Mouse (Mus musculus) forebrain, embryonic 11.5 days (tissue): Measurements from ENCODE around the gene Spata22. TPM values are rescaled to one million over a fixed set of nuclear protein-coding genes. Genes with fewer than 3 reads are reported as not detected.

Source experiments
- ATAC-seq: fragments of 200-750 bp; cut with Nextera tagmentation; replicated peaks from 2 replicates; pipeline ENCODE4 v1.8.0; 2017; ENCODE audit warnings: moderate TSS enrichment; ENCODE audit not compliant: low FRiP score
- DNase-seq: peaks from one replicate; pipeline ENCODE4 v3.0.0-alpha.2; 2017; ENCODE audit warnings: low spot score
- H3K27ac ChIP-seq: fragments of 300-500 bp; sonication (generic); 2 replicates; pipeline ENCODE4 v1.5.1; 2014; ENCODE audit warnings: low read depth, low read length
- H3K27me3 ChIP-seq: fragments of 300-500 bp; sonication (generic); 2 replicates; pipeline ENCODE4 v1.6.1; 2014; ENCODE audit warnings: mild to moderate bottlenecking, low read length, mixed read lengths; ENCODE audit not compliant: control insufficient read depth, insufficient read depth
- H3K36me3 ChIP-seq: fragments of 300-500 bp; sonication (generic); 2 replicates; pipeline ENCODE4 v1.6.1; 2014; ENCODE audit warnings: mild to moderate bottlenecking, low read length, moderate library complexity, mixed read lengths; ENCODE audit not compliant: control insufficient read depth, insufficient read depth
- H3K4me1 ChIP-seq: fragments of 300-500 bp; sonication (generic); replicated peaks from 2 replicates; pipeline ENCODE4 v1.6.1; 2014; ENCODE audit warnings: low read length, mixed read lengths; ENCODE audit not compliant: control insufficient read depth, insufficient read depth
- H3K4me2 ChIP-seq: fragments of 300-500 bp; sonication (generic); 2 replicates; pipeline ENCODE4 v1.6.1; 2014; ENCODE audit warnings: low read depth, mild to moderate bottlenecking, low read length, moderate library complexity, mixed read lengths; ENCODE audit not compliant: severe bottlenecking
- H3K4me3 ChIP-seq: fragments of 300-500 bp; sonication (generic); 2 replicates; pipeline ENCODE4 v1.5.1; 2014; ENCODE audit warnings: low read depth, low read length
- H3K9ac ChIP-seq: fragments of 300-500 bp; sonication (generic); 2 replicates; pipeline ENCODE4 v1.6.1; 2014; ENCODE audit warnings: low read length
- H3K9me3 ChIP-seq: fragments of 300-500 bp; sonication (generic); 2 replicates; pipeline ENCODE4 v1.6.1; 2016; ENCODE audit warnings: low read length, mixed read lengths; ENCODE audit not compliant: control insufficient read depth
- WGBS: fragments of 180-500 bp; shearing (Covaris S2); extraction: QIAGEN DNeasy Blood & Tissue Kit; methylation state at CpG from one replicate; pipeline ENCODE4 v1.1.7; 2014; 5-methylcytosine and 5-hydroxymethylcytosine counted together
- polyA plus RNA-seq: library from polyadenylated mRNA; unstranded; fragments of >200 nt; fragmentation: Nextera tagmentation; extraction: Ambion mirVana; gene quantifications from 2 replicates; pipeline ENCODE4 v1.2.1, GENCODE M21; 2014

Spata22 gene
- polyA plus RNA-seq, result not detected in 2 replicates

GRCm38 (mm10) chr11:73329442-73329841, at the start of gene Spata22, which contains the start of the genes Aspa and Gm49340:
Gene Spata22 (plus strand): TSS chr11:73329741.
Gene Aspa (minus strand): TSS chr11:73329596.
Gene Gm49340 (plus strand): TSS chr11:73329741.
- H3K36me3 ChIP-seq, result no peaks in the 10 kb centered on the region
- no peak within 1 kb of the TSS for H3K27ac ChIP-seq
- 82% methylated on average over 27 of the region's 27 CpGs for WGBS
- no peak within 1 kb of the TSS for H3K4me2 ChIP-seq
- H3K9ac ChIP-seq, result no peak within 1 kb of the TSS
- no peaks in the 10 kb centered on the region for H3K4me1 ChIP-seq
- H3K4me3 ChIP-seq, result no peak within 1 kb of the TSS
- H3K9me3 ChIP-seq, result no peaks in the 10 kb centered on the region; the same call in 1 of the 2 replicates
- no peaks in the 10 kb centered on the region for H3K27me3 ChIP-seq
- DNase-seq (no peak), ATAC-seq (no peak)

GRCm38 (mm10) chr11:73280710-73281109, 48.8 kb upstream of the Spata22 start:
- ATAC-seq (no peak), DNase-seq (no peak)
- H3K4me2 ChIP-seq, result no peak overlapping the region
- H3K27me3 ChIP-seq, result no peaks in the 10 kb centered on the region
- WGBS, result 79% methylated on average over 5 of the region's 5 CpGs
- no peaks in the 10 kb centered on the region for H3K36me3 ChIP-seq
- H3K4me3 ChIP-seq, result no peak overlapping the region
- no peak overlapping the region for H3K9ac ChIP-seq
- no peaks in the 10 kb centered on the region for H3K9me3 ChIP-seq
- no peak overlapping the region for H3K27ac ChIP-seq
- H3K4me1 ChIP-seq, result no peaks in the 10 kb centered on the region

- peak overlapping the region; percentile 23 for H3K4me3 ChIP-seq
- peak; percentile 61 for ATAC-seq
- no peaks in the 10 kb centered on the region for H3K27me3 ChIP-seq
- no peak overlapping the region for H3K27ac ChIP-seq
- no peaks in the 10 kb centered on the region for H3K4me1 ChIP-seq
- no peaks in the 10 kb centered on the region for H3K9me3 ChIP-seq
- 7% methylated on average over 16 of the region's 16 CpGs for WGBS
- H3K36me3 ChIP-seq, result no peaks in the 10 kb centered on the region
- H3K9ac ChIP-seq, result 0 out of 2 replicates have a peak overlapping the region, but pooled peaks have one; percentile 41
- peak overlapping the region; percentile 48 for H3K4me2 ChIP-seq
- peak; percentile 71 for DNase-seq
These were observed 48.0 kb upstream of the Spata22 start for GRCm38 (mm10) chr11:73281528-73282027.

- no peaks in the 10 kb centered on the region for H3K36me3 ChIP-seq
- DNase-seq, result no peak
- no peaks in the 10 kb centered on the region for H3K9me3 ChIP-seq
- H3K27ac ChIP-seq, result no peak overlapping the region
- no peaks in the 10 kb centered on the region for H3K27me3 ChIP-seq
- 81% methylated on average over 9 of the region's 9 CpGs for WGBS
- no peak overlapping the region for H3K4me3 ChIP-seq
- no peak overlapping the region for H3K4me2 ChIP-seq
- H3K4me1 ChIP-seq, result no peaks in the 10 kb centered on the region
- ATAC-seq, result no peak
- H3K9ac ChIP-seq, result no peak overlapping the region
These were observed 46.2 kb upstream of the Spata22 start for GRCm38 (mm10) chr11:73283369-73283768.

DNA sequence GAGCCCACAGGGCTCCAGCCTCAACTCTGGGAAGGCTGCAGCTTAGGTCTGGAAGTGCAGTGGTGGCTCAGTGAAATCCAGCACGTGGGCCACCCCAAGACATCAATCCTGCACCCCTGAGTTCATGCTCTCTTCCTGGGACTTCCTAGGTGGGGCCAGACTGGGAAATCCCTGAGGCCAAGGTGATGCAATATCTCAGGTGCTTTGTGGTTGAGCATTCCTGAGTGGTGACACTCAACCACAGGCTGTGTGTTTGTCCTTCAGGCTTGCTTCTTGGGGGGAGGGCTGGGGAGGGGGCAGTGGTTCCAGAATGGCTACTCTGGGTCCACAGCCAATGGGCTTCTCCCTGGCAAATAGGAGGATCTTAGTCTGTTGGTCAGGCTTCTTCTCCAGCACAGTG, 45.6 kb upstream of the Spata22 start:
- no peak for ATAC-seq
- Histone ChIP-seq H3K4me3 (no peak overlapping the region), H3K27ac (no peak overlapping the region), H3K36me3 (no peaks in the 10 kb centered on the region), H3K9me3 (no peaks in the 10 kb centered on the region), H3K4me1 (no peaks in the 10 kb centered on the region), H3K4me2 (no peak overlapping the region), H3K27me3 (no peaks in the 10 kb centered on the region), H3K9ac (no peak overlapping the region)
- DNase-seq, result no peak
- WGBS, result 50% methylated on average over 1 of the region's 1 CpGs

GRCm38 (mm10) chr11:73284351-73284750, 45.2 kb upstream of the Spata22 start:
- no peak overlapping the region for H3K9ac ChIP-seq
- no peaks in the 10 kb centered on the region for H3K9me3 ChIP-seq
- DNase-seq (no peak), ATAC-seq (no peak)
- H3K4me2 ChIP-seq, result no peak overlapping the region
- H3K27ac ChIP-seq, result no peak overlapping the region
- H3K36me3 ChIP-seq, result no peaks in the 10 kb centered on the region
- H3K27me3 ChIP-seq, result no peaks in the 10 kb centered on the region
- no peak overlapping the region for H3K4me3 ChIP-seq
- no peaks in the 10 kb centered on the region for H3K4me1 ChIP-seq

DNA sequence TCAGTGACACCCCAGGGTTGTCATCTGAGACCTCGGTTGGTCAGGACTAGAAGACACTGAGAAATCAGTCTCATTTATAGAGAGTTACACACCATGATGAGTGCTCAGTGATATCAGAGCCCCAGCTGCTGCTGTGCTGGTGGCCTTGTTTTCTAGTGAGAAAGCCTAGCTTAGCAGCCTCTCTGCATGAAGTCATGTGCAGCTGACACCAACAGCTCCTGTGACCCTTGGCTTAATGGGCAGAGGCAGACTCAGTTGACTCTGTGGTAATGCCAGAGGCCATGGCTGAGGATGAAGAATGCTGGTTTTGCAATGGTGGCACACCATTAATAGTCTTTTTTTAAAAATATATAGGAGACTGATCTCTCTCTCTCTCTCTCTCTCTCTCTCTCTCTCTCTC, 39.9 kb upstream of the Spata22 start:
- H3K9ac ChIP-seq, result no peak overlapping the region
- no peaks in the 10 kb centered on the region for H3K4me1 ChIP-seq
- WGBS, result 80% methylated on average over 1 of the region's 1 CpGs
- no peaks in the 10 kb centered on the region for H3K36me3 ChIP-seq
- ATAC-seq (no peak), DNase-seq (no peak)
- H3K27me3 ChIP-seq, result no peaks in the 10 kb centered on the region
- no peak overlapping the region for H3K4me2 ChIP-seq
- no peak overlapping the region for H3K4me3 ChIP-seq
- no peak overlapping the region for H3K27ac ChIP-seq
- H3K9me3 ChIP-seq, result no peaks in the 10 kb centered on the region

- Histone ChIP-seq H3K4me1 (no peaks in the 10 kb centered on the region), H3K4me2 (no peak overlapping the region), H3K27ac (no peak overlapping the region), H3K27me3 (no peaks in the 10 kb centered on the region), H3K36me3 (no peaks in the 10 kb centered on the region), H3K4me3 (no peak overlapping the region), H3K9me3 (no peaks in the 10 kb centered on the region), H3K9ac (no peak overlapping the region)
- DNase-seq, result no peak
- ATAC-seq, result no peak
- WGBS, result 19% methylated on average over 2 of the region's 2 CpGs
These were observed 26.4 kb upstream of the Spata22 start for GRCm38 (mm10) chr11:73303123-73303522.

DNA sequence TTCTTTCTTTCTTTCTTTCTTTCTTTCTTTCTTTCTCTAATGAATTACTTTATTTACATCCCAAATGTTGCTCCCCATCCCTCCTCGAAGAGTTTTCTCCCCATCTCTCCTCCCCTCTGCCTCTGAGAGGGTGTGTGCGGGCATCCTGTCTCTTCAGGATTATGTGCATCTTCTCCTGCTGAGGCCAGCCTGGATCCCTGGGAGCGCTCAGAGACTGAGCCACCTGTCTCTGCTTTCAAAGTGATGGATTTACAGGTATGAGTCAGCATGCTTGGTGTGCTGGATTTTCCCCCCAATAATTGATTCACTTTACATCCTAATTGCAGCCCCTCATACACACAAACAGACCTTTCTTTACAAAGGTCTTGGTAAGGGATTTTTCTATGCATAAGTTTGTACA, 13.6 kb upstream of the Spata22 start:
- Histone ChIP-seq H3K27ac (no peak overlapping the region), H3K4me1 (no peaks in the 10 kb centered on the region), H3K27me3 (no peaks in the 10 kb centered on the region), H3K9me3 (no peaks in the 10 kb centered on the region), H3K4me3 (no peak overlapping the region), H3K9ac (no peak overlapping the region), H3K36me3 (no peaks in the 10 kb centered on the region), H3K4me2 (no peak overlapping the region)
- WGBS, result 40% methylated on average over 3 of the region's 3 CpGs
- DNase-seq (no peak), ATAC-seq (no peak)
